Mouse (Mus musculus) heart, embryonic 11.5 days (tissue): ENCODE measurements at regions not wholly inside any gene's neighbourhood (a gene's known extent, or its start where the extent isn't known, plus 50 kb on each side); places are given as distances from the start of the nearest gene placed in this dataset.

Experiments
- ATAC-seq: fragments of 200-750 bp; cut with Nextera tagmentation; replicated peaks from 2 replicates; pipeline ENCODE4 v1.8.0; 2017; ENCODE audit warnings: moderate library complexity; ENCODE audit not compliant: insufficient number of reproducible peaks, low FRiP score, low TSS enrichment
- H3K27ac ChIP-seq: fragments of 300-500 bp; sonication (generic); 2 replicates; pipeline ENCODE4 v1.5.1; 2014; ENCODE audit warnings: mild to moderate bottlenecking, low read depth, low read length
- H3K27me3 ChIP-seq: fragments of 300-500 bp; sonication (generic); 2 replicates; pipeline ENCODE4 v1.6.1; 2014; ENCODE audit warnings: mild to moderate bottlenecking, low read length, mixed read lengths; ENCODE audit not compliant: control insufficient read depth, insufficient read depth
- H3K36me3 ChIP-seq: fragments of 300-500 bp; sonication (generic); 2 replicates; pipeline ENCODE4 v1.6.1; 2014; ENCODE audit warnings: mild to moderate bottlenecking, low read length, moderate library complexity, mixed read lengths; ENCODE audit not compliant: control insufficient read depth, insufficient read depth
- H3K4me1 ChIP-seq: fragments of 300-500 bp; sonication (generic); 2 replicates; pipeline ENCODE4 v1.6.1; 2014; ENCODE audit warnings: low read length; ENCODE audit not compliant: control insufficient read depth, insufficient read depth
- H3K4me2 ChIP-seq: fragments of 300-500 bp; sonication (generic); 2 replicates; pipeline ENCODE4 v1.6.1; 2014; ENCODE audit warnings: mild to moderate bottlenecking, moderate library complexity
- H3K4me3 ChIP-seq: fragments of 300-500 bp; sonication (generic); 2 replicates; pipeline ENCODE4 v1.5.1; 2014; ENCODE audit warnings: low read depth, low read length
- H3K9ac ChIP-seq: fragments of 300-500 bp; sonication (generic); 2 replicates; pipeline ENCODE4 v1.6.1; 2014; ENCODE audit warnings: mild to moderate bottlenecking, low read depth, low read length, moderate library complexity
- H3K9me3 ChIP-seq: fragments of 300-500 bp; sonication (generic); replicated peaks from 2 replicates; pipeline ENCODE4 v1.6.1; 2016; ENCODE audit warnings: low read length; ENCODE audit not compliant: control insufficient read depth
- WGBS: fragments of 180-500 bp; shearing (Covaris S2); extraction: QIAGEN DNeasy Blood & Tissue Kit; methylation state at CpG from one replicate; pipeline ENCODE4 v1.1.7; 2014; ENCODE audit not compliant: insufficient replicate concordance; 5-methylcytosine and 5-hydroxymethylcytosine counted together

DNA sequence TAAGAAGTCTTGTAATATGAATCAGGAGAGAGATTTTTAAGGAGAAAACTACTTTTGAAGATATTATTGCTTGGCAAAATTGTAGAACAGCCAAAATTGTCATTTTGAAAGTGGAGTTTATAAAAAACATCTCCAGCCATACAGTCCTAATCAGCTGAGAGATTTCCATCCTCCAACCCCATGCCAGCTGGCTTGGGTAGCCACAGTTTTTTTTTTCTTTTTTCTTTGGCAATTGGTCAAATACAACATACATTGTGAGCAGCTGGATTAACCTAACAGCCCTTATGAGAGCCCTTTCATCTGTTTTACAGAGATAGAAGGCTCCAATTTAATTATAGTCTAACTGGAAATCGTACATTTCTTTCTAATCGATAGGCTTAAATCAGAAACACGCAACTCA is 235.3 kb downstream of the 1700129C05Rik start:
- H3K4me1 ChIP-seq: no peaks in the 10 kb centered on the region
- no peak overlapping the region for H3K9ac ChIP-seq
- no peak for ATAC-seq
- WGBS: 84% methylated on average over 3 of the region's 3 CpGs
- no peaks in the 10 kb centered on the region for H3K9me3 ChIP-seq
- H3K4me3 ChIP-seq: no peak overlapping the region
- no peaks in the 10 kb centered on the region for H3K36me3 ChIP-seq
- no peaks in the 10 kb centered on the region for H3K27me3 ChIP-seq
- H3K4me2 ChIP-seq: no peak overlapping the region
- H3K27ac ChIP-seq: no peak overlapping the region

DNA sequence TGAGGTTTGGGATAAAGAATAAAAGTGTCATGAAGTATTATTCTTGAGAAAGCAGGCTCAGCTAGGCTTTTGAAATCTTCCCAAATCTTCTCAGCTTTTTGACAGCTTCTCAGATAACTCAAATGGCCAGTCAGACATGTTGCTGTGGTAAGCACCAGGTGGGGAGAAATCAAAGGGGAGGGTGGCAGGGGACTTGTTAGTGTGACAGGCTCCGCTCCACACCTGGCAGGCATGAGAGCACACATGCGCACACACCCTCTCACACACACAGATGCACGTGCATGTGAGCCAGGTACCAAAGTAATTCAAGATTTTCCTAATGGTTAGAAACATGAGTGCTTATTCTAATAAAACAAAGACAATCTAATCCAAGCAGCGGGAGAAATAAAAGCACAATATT is 236.1 kb downstream of the 1700129C05Rik start:
- Histone ChIP-seq H3K27me3 (no peaks in the 10 kb centered on the region), H3K4me1 (no peaks in the 10 kb centered on the region), H3K36me3 (no peaks in the 10 kb centered on the region), H3K27ac (no peak overlapping the region), H3K9me3 (no peaks in the 10 kb centered on the region), H3K4me3 (no peak overlapping the region), H3K4me2 (no peak overlapping the region), H3K9ac (no peak overlapping the region)
- ATAC-seq: no peak
- 77% methylated on average over 4 of the region's 4 CpGs for WGBS

DNA sequence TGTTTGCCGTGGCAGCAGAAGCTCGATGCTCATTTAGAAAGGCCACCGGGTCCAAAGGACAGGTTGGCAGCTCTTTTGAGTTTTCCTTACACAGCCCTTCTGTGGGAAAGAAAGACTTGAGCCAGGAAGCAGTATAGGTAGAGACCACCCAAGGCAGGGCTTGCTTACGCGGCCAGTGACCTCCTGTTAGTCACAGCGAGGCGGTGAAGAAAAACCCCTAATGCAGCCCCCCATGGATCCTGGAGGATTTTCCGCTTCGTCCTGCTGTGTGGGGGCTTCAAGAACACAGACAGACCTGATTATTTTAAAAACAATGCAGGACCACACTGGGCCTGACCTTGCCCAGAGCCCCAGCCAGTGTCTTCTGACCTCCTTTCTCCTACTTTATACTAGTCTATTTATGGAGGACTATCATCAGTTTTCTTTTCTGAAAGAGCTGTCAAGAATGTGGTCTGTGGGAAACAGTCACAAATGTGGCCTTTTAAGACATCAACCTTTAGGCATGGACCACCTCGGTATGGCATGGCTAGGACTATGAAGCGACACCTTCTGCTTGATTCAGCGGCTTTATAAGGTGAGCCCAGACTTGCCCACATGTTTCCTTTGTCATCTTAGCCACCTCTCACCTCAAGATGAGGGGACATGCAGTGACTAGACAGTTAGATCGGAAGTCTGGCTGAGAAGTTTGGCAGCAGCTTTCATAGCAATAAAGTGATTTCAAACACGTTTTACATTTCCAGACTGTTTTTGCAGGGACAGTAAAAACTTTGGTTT is 274.3 kb downstream of the 1700129C05Rik start:
- no peak for ATAC-seq
- Histone ChIP-seq H3K36me3 (no peaks in the 10 kb centered on the region), H3K9ac (no peak overlapping the region), H3K27ac (no peak overlapping the region), H3K27me3 (no peaks in the 10 kb centered on the region), H3K9me3 (no peaks in the 10 kb centered on the region), H3K4me1 (peaks cover 5% of the 10 kb centered on the region; the same call in 1 of the 2 replicates), H3K4me3 (no peak overlapping the region), H3K4me2 (no peak overlapping the region; the same call in 1 of the 2 replicates)
- 66% methylated on average over 14 of the region's 14 CpGs for WGBS

DNA sequence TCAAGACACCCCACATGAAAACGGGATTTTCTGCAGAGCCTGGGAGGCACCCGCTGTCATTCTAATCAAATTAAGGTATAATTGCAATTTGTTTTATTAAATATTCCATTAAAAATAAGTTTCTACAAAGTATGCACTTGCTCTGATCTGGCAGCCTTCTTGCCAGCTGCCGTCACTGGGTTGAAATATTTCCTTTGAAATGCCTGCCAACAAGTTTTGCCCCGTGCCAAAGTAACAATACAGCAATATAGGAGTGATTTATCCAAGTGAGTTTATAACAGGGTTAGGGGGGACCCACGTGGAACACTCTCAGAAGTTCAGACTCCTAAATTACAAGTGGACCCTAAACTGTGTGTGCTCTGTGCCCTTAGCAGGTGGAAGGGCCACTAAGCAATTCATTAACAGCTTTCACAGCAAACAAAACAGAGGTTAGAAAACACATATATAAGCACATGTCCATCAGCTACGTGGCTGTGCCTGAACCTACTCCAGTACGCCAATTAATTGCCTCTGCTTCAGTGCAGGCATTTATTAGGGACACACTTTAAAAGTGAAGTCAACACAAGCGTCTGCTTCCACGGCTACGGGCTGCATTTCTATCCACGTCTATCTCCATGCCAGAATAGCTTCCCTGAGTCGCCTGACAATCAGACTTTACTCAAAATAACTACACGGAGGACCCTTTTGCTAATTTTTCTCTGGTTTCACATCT is 275.1 kb downstream of the 1700129C05Rik start:
- WGBS: 57% methylated on average over 13 of the region's 13 CpGs
- Histone ChIP-seq H3K9me3 (no peaks in the 10 kb centered on the region), H3K4me3 (no peak overlapping the region), H3K27me3 (no peaks in the 10 kb centered on the region), H3K4me2 (no peak overlapping the region; the same call in 1 of the 2 replicates), H3K9ac (no peak overlapping the region), H3K27ac (no peak overlapping the region), H3K36me3 (no peaks in the 10 kb centered on the region), H3K4me1 (peaks cover 5% of the 10 kb centered on the region; the same call in 1 of the 2 replicates)
- no peak for ATAC-seq

DNA sequence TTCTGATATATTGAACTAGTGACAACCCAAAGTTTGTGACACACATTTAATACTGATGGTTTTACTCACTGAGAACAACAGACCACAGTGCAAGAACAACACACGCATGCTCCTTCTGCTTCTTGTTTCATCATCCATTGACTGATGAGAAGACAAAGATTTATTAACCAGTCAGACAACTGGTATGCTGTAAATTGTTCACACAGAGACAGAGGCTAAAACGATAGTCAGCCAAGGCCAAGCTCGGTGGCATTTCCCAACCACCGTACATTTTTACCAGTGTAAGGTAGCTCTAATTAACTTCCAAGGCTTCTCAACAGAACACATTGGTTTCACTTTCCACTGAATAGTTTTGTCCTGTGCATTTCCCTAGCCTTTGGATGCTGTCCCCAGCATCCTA is 287.8 kb downstream of the 1700129C05Rik start:
- H3K4me2 ChIP-seq: no peak overlapping the region
- no peak overlapping the region for H3K9ac ChIP-seq
- 68% methylated on average over 4 of the region's 4 CpGs for WGBS
- H3K9me3 ChIP-seq: no peaks in the 10 kb centered on the region
- H3K36me3 ChIP-seq: no peaks in the 10 kb centered on the region
- no peak overlapping the region for H3K27ac ChIP-seq
- H3K4me1 ChIP-seq: no peaks in the 10 kb centered on the region
- H3K27me3 ChIP-seq: no peaks in the 10 kb centered on the region
- no peak for ATAC-seq
- no peak overlapping the region for H3K4me3 ChIP-seq

DNA sequence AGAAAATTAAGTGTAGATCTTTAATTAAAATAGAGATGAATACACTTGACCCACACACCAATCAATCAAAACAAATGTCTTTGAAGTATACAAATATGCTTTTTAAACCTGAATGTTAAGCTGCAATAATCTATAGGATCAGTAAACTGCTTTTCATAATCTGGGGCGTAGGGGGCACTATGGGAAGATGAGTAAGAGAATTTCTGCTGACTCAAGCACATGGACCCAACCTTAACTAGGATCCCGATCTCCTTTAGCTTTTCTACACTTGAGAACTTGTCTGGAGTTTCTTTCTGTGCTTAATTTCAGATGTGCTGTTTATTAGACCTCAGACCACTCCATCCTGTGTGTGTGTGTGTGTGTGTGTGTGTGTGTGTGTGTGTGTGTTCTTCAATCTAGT is 298.1 kb downstream of the 1700129C05Rik start:
- Histone ChIP-seq H3K4me3 (no peak overlapping the region), H3K9me3 (no peaks in the 10 kb centered on the region), H3K4me1 (no peaks in the 10 kb centered on the region), H3K9ac (no peak overlapping the region), H3K27me3 (no peaks in the 10 kb centered on the region), H3K4me2 (no peak overlapping the region), H3K27ac (no peak overlapping the region), H3K36me3 (no peaks in the 10 kb centered on the region)
- WGBS: 81% methylated on average over 2 of the region's 2 CpGs
- ATAC-seq: no peak

DNA sequence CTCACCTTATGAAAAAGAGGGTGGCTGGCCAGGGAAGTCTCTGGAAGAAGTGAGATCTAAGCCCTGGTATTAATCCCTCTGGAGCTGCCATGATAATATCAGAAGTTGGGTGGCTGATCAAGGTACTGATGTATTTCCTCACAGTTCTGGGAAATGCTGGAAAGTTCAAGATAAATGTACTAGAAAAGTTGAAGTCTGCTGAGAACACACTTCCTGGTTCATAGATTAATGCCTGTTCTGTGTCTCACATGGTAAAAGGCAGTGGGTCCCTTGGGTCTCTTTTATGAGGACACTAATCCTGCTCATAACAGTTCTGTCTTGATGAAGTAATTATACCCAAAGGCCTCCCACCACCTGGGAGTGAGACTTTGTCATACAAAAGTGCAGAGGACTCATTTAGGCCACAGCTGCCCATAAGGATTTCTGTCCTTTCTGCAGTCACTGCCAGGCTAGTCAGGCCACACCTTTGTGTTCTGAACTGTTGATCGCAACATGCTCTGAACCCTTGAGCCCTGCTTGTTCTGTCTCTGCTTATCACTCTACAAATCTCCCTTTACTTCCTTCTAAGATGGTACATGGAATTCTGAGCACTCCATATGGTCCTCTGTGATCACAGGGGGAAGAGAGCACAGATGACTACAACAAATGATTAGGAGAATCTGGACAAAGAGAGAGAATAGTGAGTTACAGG is 300.4 kb downstream of the 1700129C05Rik start:
- no peak for ATAC-seq
- H3K36me3 ChIP-seq: no peaks in the 10 kb centered on the region
- H3K4me1 ChIP-seq: no peaks in the 10 kb centered on the region
- no peaks in the 10 kb centered on the region for H3K27me3 ChIP-seq
- H3K9ac ChIP-seq: no peak overlapping the region
- no peak overlapping the region for H3K4me2 ChIP-seq
- no peaks in the 10 kb centered on the region for H3K9me3 ChIP-seq
- no peak overlapping the region for H3K4me3 ChIP-seq
- no peak overlapping the region for H3K27ac ChIP-seq
- 85% methylated on average over 1 of the region's 1 CpGs for WGBS

DNA sequence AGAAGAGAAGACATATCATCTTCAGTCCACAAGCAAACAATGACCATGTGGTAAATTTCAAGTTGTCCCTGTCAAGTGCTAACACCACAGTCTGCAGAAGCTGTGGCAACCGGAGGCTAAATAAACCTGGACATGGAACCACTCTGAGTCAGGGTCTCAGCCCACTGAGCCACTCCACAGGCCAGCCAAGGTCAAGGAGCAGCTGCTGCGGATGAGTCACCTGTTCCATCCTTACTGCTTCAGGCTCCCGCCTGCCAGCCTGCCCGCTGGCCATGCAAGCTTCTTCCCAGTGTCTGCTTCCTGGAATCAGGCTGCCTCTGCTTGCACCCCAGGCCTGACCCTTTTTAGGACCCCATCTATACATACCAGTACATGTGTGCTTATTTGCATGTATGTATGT is 319.8 kb downstream of the 1700129C05Rik start:
- Histone ChIP-seq H3K9me3 (no peaks in the 10 kb centered on the region), H3K36me3 (no peaks in the 10 kb centered on the region), H3K27ac (no peak overlapping the region), H3K4me3 (no peak overlapping the region), H3K4me2 (no peak overlapping the region), H3K4me1 (no peaks in the 10 kb centered on the region), H3K9ac (no peak overlapping the region), H3K27me3 (no peaks in the 10 kb centered on the region)
- 56% methylated on average over 4 of the region's 4 CpGs for WGBS
- ATAC-seq: no peak
